Mouse (Mus musculus): ENCODE data around the gene Pax3.

DNA sequence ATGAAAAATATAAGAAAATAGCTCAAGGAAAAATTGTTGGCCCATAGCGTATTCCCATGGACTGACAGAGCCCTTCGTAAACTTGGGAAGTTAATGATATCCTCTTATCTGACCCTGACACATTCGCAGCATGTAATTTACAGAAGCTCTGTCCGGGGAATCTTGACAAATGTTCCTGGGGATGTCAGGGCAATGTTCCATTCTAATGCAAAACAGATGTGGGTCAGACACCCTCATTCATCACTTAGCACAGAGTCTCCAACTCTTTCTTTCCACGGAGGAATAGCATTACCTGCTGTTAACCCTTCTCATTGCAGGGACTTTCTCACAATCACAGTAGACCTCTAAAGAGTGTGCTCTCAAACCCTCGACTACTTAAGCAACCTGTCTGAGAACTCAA, 86.6 kb downstream of the Pax3 start:
- TF ChIP-seq CTCF (IDR thresholded peaks at IDR 0.05; ENCODE audit: low read depth), result no peak
- TF ChIP-seq EP300 (IDR thresholded peaks at IDR 0.05; ENCODE audit: low read depth), result no peak
